Mouse (Mus musculus) MEL (cell line): ENCODE results near the gene Fgfr2. TPM values are rescaled to one million over a fixed set of nuclear protein-coding genes. Genes with fewer than 3 reads are reported as not detected.

Source experiments
- DNase-seq: peaks from one replicate; pipeline ENCODE4 v3.0.0; 2011; ENCODE audit warnings: low read depth, low spot score
- H3K27ac ChIP-seq: 2 replicates; pipeline ENCODE4 v1.5.1; 2012; ENCODE audit warnings: low read depth, mild to moderate bottlenecking, control low read depth, low read length, moderate library complexity; ENCODE audit not compliant: control insufficient read depth
- H3K27me3 ChIP-seq, 2 experiments: fragments of 150-350 bp in 1 of 2; sonication (generic) in 1 of 2; 2 replicates each; pipeline ENCODE4 v1.6.1; 2012; ENCODE audit warnings: low read length in 2 of 2, mild to moderate bottlenecking in 2 of 2, improper control_type of control experiment in 1 of 2, moderate library complexity in 1 of 2; ENCODE audit not compliant: insufficient read depth in 2 of 2, control insufficient read depth in 1 of 2
- H3K36me3 ChIP-seq, 2 experiments: 2 replicates each; pipeline ENCODE4 v1.6.1; 2012 to 2014; ENCODE audit warnings: low read length in 2 of 2, improper control_type of control experiment in 1 of 2, inconsistent platforms in 1 of 2, mild to moderate bottlenecking in 1 of 2; ENCODE audit not compliant: insufficient read depth in 2 of 2, control insufficient read depth in 1 of 2
- H3K4me1 ChIP-seq, 2 experiments: fragments of 150-350 bp in 1 of 2; sonication (generic) in 1 of 2; 2 replicates each; pipeline ENCODE4 v1.6.1; 2012; ENCODE audit warnings: low read length in 2 of 2, improper control_type of control experiment in 1 of 2, mild to moderate bottlenecking in 1 of 2; ENCODE audit not compliant: insufficient read depth in 2 of 2, control insufficient read depth in 1 of 2
- H3K4me3 ChIP-seq, 2 experiments: fragments of 150-350 bp in 1 of 2; sonication (generic) in 1 of 2; 2 replicates each; pipeline ENCODE4 v1.5.1; 2012; ENCODE audit warnings: low read depth in 2 of 2, low read length in 2 of 2, mild to moderate bottlenecking in 2 of 2, moderate library complexity in 2 of 2, control low read depth in 1 of 2, improper control_type of control experiment in 1 of 2; ENCODE audit not compliant: control insufficient read depth in 1 of 2, insufficient read depth in 1 of 2
- H3K79me2 ChIP-seq: 2 replicates; pipeline ENCODE4 v1.6.1; 2012; ENCODE audit warnings: mild to moderate bottlenecking, low read length, moderate library complexity; ENCODE audit not compliant: control insufficient read depth, poor library complexity, insufficient read depth
- H3K9ac ChIP-seq: 2 replicates; pipeline ENCODE4 v1.6.1; 2012; ENCODE audit warnings: low read depth, mild to moderate bottlenecking, control low read depth, low read length, moderate library complexity; ENCODE audit not compliant: control insufficient read depth, poor library complexity, severe bottlenecking
- H3K9me3 ChIP-seq: fragments of 150-350 bp; sonication (generic); replicated peaks from 2 replicates; pipeline ENCODE4 v1.6.1; 2012; ENCODE audit warnings: mild to moderate bottlenecking, low read length, improper control_type of control experiment, moderate library complexity; ENCODE audit not compliant: insufficient read depth
- CTCF ChIP-seq, 3 experiments: IDR thresholded peaks in 2 of 3; conservative IDR thresholded peaks in 1 of 3; 2 replicates each; pipeline ENCODE4 v1.5.1; 2011 to 2012; ENCODE audit warnings: low read length in 3 of 3, low read depth in 2 of 3, mild to moderate bottlenecking in 2 of 3, improper control_type of control experiment in 1 of 3, inconsistent platforms in 1 of 3, mixed read lengths in 1 of 3, moderate library complexity in 1 of 3; ENCODE audit not compliant: control insufficient read depth in 1 of 3, insufficient read depth in 1 of 3, poor library complexity in 1 of 3, severe bottlenecking in 1 of 3
- ELF1 ChIP-seq: IDR thresholded peaks from 2 replicates; pipeline ENCODE4 v1.6.1; 2014; ENCODE audit warnings: low read depth, mild to moderate bottlenecking, inconsistent platforms, low read length, improper control_type of control experiment, moderate library complexity
- EP300 ChIP-seq, 2 experiments: IDR thresholded peaks; 2 replicates each; pipeline ENCODE4 v1.6.1; 2011; ENCODE audit warnings: improper control_type of control experiment in 2 of 2, low read length in 2 of 2, low read depth in 1 of 2, mild to moderate bottlenecking in 1 of 2
- HCFC1 ChIP-seq: IDR thresholded peaks from 2 replicates; pipeline ENCODE4 v1.6.1; 2012; ENCODE audit warnings: low read depth, mild to moderate bottlenecking, inconsistent platforms, low read length, improper control_type of control experiment, moderate library complexity
- JUND ChIP-seq: IDR thresholded peaks from 2 replicates; pipeline ENCODE4 v1.6.1; 2011; ENCODE audit warnings: low read depth, mild to moderate bottlenecking, improper control_type of control experiment, low read length
- KAT2A ChIP-seq: conservative IDR thresholded peaks from 2 replicates; pipeline ENCODE4 v1.6.1; 2012; ENCODE audit warnings: low read depth, low read length, improper control_type of control experiment, inconsistent platforms
- MEF2A ChIP-seq: IDR thresholded peaks from 2 replicates; pipeline ENCODE4 v1.6.1; 2014; ENCODE audit warnings: low read depth, mild to moderate bottlenecking, inconsistent platforms, low read length, improper control_type of control experiment; ENCODE audit not compliant: poor library complexity, insufficient replicate concordance, severe bottlenecking; ENCODE audit errors: extremely low read depth
- MXI1 ChIP-seq: IDR thresholded peaks from 2 replicates; pipeline ENCODE4 v1.6.1; 2011; ENCODE audit warnings: mild to moderate bottlenecking, low read depth, low read length, improper control_type of control experiment
- NRF1 ChIP-seq: IDR thresholded peaks from 2 replicates; pipeline ENCODE4 v1.6.1; 2014; ENCODE audit warnings: low read depth, mild to moderate bottlenecking, inconsistent platforms, low read length, improper control_type of control experiment, moderate library complexity; ENCODE audit not compliant: poor library complexity, insufficient read depth, severe bottlenecking
- POLR2AphosphoS2 ChIP-seq: IDR thresholded peaks from 2 replicates; pipeline ENCODE4 v1.6.1; 2011; ENCODE audit warnings: low read length, improper control_type of control experiment
- RAD21 ChIP-seq: IDR thresholded peaks from 2 replicates; pipeline ENCODE4 v1.6.1; 2011; ENCODE audit warnings: mild to moderate bottlenecking, low read depth, low read length, improper control_type of control experiment
- RCOR1 ChIP-seq: IDR thresholded peaks from 2 replicates; pipeline ENCODE4 v1.6.1; 2012; ENCODE audit warnings: low read depth, mild to moderate bottlenecking, inconsistent platforms, low read length, improper control_type of control experiment
- SIN3A ChIP-seq: IDR thresholded peaks from 2 replicates; pipeline ENCODE4 v1.6.1; 2012; ENCODE audit warnings: low read length, improper control_type of control experiment, inconsistent platforms
- SMC3 ChIP-seq: IDR thresholded peaks from 2 replicates; pipeline ENCODE4 v1.6.1; 2011; ENCODE audit warnings: low read depth, low read length, improper control_type of control experiment
- TAL1 ChIP-seq: IDR thresholded peaks from 2 replicates; pipeline ENCODE4 v1.6.1; 2012; ENCODE audit warnings: mild to moderate bottlenecking, inconsistent platforms, low read length, moderate library complexity, mixed read lengths
- TCF12 ChIP-seq: IDR thresholded peaks from 2 replicates; pipeline ENCODE4 v1.6.1; 2014; ENCODE audit warnings: low read depth, mild to moderate bottlenecking, inconsistent platforms, low read length, improper control_type of control experiment, moderate library complexity
- UBTF ChIP-seq: IDR thresholded peaks from 2 replicates; pipeline ENCODE4 v1.6.1; 2012; ENCODE audit warnings: low read depth, mild to moderate bottlenecking, inconsistent platforms, low read length, improper control_type of control experiment, moderate library complexity, borderline replicate concordance; ENCODE audit not compliant: insufficient read depth
- USF1 ChIP-seq: IDR thresholded peaks from 2 replicates; pipeline ENCODE4 v1.6.1; 2014; ENCODE audit warnings: low read depth, mild to moderate bottlenecking, inconsistent platforms, low read length, improper control_type of control experiment, moderate library complexity
- USF2 ChIP-seq, 2 experiments: IDR thresholded peaks; 2 replicates each; pipeline ENCODE4 v1.6.1; 2011 to 2012; ENCODE audit warnings: improper control_type of control experiment in 2 of 2, low read length in 2 of 2, borderline replicate concordance in 1 of 2, inconsistent platforms in 1 of 2, low read depth in 1 of 2, mild to moderate bottlenecking in 1 of 2; ENCODE audit not compliant: insufficient read depth in 1 of 2
- ZC3H11A ChIP-seq: IDR thresholded peaks from 2 replicates; pipeline ENCODE4 v1.6.1; 2012; ENCODE audit warnings: low read depth, mild to moderate bottlenecking, inconsistent platforms, low read length, improper control_type of control experiment
- ZKSCAN1 ChIP-seq: IDR thresholded peaks from 2 replicates; pipeline ENCODE4 v1.6.1; 2012; ENCODE audit warnings: low read depth, mild to moderate bottlenecking, inconsistent platforms, low read length, improper control_type of control experiment, moderate library complexity
- polyA plus RNA-seq, 2 experiments: library from polyadenylated mRNA; stranded (reverse) in 1 of 2; unstranded in 1 of 2; fragments of >175 nt in 1 of 2; fragments of >200 nt in 1 of 2; gene quantifications; 2 replicates each; pipeline versions ENCODE4 v1.2.1 to v1.2.4; 2012; ENCODE audit warnings: low replicate concordance in 2 of 2, low read depth in 1 of 2; ENCODE audit not compliant: insufficient read length in 2 of 2, insufficient read depth in 1 of 2, missing spikeins in 1 of 2
- total RNA-seq: library from RNA; depleted of rRNA; stranded (reverse); fragments of 300-350 nt; gene quantifications from 2 replicates; pipeline ENCODE4 v1.2.3, GENCODE M21; 2012

Gene Fgfr2
- total and polyA plus RNA-seq, 3 experiments, result not detected

DNA sequence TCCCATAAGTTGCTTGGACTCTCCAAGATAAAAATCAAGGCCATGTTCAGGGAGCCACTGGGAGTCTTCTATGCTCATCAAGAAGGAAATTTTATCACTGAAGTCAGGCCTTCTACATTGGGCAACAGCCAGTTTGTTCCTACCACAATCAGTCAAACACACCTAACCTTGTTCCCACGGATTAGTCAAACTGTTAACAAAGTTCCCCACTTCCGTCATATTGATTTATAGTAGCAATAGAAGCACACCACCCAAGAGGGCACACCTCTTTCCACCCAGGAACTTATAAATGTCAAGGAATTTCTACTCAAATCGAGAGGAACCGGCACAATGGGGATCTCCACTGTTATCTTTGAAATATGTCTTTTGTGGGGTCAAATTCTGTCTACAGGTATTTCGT, 2091.4 kb downstream of the Fgfr2 start, which contains the start of gene Dmbt1:
Dmbt1 (plus strand) TSS at position 299 of the 400 bp plus-strand sequence.
- H3K79me2 ChIP-seq, result no peaks in the 10 kb centered on the region
- no peak for DNase-seq
- no peaks in the 10 kb centered on the region for H3K9me3 ChIP-seq
- no peaks in the 10 kb centered on the region for H3K4me1 ChIP-seq
- H3K27me3 ChIP-seq, result no peaks in the 10 kb centered on the region
- H3K4me3 ChIP-seq, result no peak within 1 kb of the TSS
- no peaks in the 10 kb centered on the region for H3K36me3 ChIP-seq
- H3K27ac ChIP-seq, result no peak within 1 kb of the TSS
- TF ChIP-seq MXI1, result no peak
- TF ChIP-seq RCOR1, result no peak
- TF ChIP-seq ZKSCAN1, result no peak
- no peak for TF ChIP-seq USF1
- no peak for TF ChIP-seq TAL1
- no peak within 1 kb of the TSS for H3K9ac ChIP-seq

DNA sequence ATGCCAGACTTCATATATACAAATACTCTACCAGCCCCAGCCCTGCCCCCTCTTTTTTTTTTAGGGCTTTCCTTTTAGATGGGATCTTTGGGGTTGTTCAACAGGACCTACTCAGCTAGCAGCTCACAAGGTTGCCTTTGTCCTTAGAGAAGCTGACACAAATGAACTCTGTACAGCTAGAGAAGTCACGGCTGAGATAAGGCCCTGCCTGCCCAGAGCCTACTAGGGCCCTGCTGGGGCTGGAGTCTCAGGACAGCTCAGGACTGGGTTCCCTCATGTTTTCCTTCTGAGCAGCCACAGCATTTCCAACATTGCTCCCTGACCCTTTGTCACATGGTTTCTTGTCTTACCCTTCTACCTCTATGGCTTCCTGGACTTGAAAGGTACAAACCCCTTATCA, 2095.6 kb downstream of the Fgfr2 start:
- Histone ChIP-seq H3K9me3 (no peaks in the 10 kb centered on the region), H3K27ac (no peak overlapping the region), H3K27me3 (no peaks in the 10 kb centered on the region), H3K4me1 (no peaks in the 10 kb centered on the region), H3K36me3 (no peaks in the 10 kb centered on the region), H3K79me2 (no peaks in the 10 kb centered on the region), H3K9ac (no peak overlapping the region), H3K4me3 (no peak overlapping the region)
- no peak for TF ChIP-seq UBTF
- TF ChIP-seq RAD21, result no peak
- TF ChIP-seq KAT2A, result no peak
- DNase-seq, result no peak

DNA sequence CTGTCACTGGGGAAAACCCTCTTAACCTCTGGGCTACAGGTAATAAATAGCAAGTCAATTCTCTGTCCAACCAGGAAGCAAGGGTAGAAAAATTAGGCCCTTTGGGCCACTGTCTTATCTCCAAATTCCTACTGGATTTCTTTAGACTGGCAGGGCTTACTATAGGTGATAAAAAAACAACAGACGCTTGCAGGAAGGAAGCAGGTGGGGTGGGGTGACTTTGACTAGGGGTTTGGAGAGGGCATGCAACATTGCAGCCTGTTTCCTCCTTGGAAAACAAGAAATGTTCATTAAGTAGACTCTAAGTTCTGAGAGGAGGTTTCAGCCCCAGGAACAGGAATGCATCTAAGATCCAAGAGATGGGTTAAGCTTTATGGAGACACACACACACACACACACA, 2098.3 kb downstream of the Fgfr2 start:
- H3K79me2 ChIP-seq, result no peaks in the 10 kb centered on the region
- H3K27me3 ChIP-seq, result no peaks in the 10 kb centered on the region
- H3K36me3 ChIP-seq, result no peaks in the 10 kb centered on the region
- no peak overlapping the region for H3K4me3 ChIP-seq
- no peak overlapping the region for H3K9ac ChIP-seq
- no peak for DNase-seq
- H3K27ac ChIP-seq, result no peak overlapping the region
- no peaks in the 10 kb centered on the region for H3K9me3 ChIP-seq
- no peak for TF ChIP-seq EP300 (IDR thresholded peaks at IDR 0.05; ENCODE audit: low read depth in 1 of 2, low read length in 2 of 2)
- TF ChIP-seq CTCF (IDR thresholded peaks at IDR 0.05 in 2 of 3, conservative IDR thresholded peaks at IDR 0.05 in 1 of 3; ENCODE audit: control insufficient read depth in 1 of 3, insufficient read depth in 1 of 3, low read depth in 2 of 3, low read length in 3 of 3, poor library complexity in 1 of 3, severe bottlenecking in 1 of 3), result no peak
- no peak for TF ChIP-seq JUND
- no peak for TF ChIP-seq HCFC1
- TF ChIP-seq SMC3, result no peak
- TF ChIP-seq ELF1, result no peak
- TF ChIP-seq TAL1, result no peak
- no peak for TF ChIP-seq POLR2AphosphoS2
- no peak for TF ChIP-seq ZC3H11A
- no peak for TF ChIP-seq UBTF
- TF ChIP-seq SIN3A, result no peak
- no peak for TF ChIP-seq TCF12
- no peak for TF ChIP-seq MEF2A
- no peak for TF ChIP-seq NRF1
- no peak for TF ChIP-seq USF2 (IDR thresholded peaks at IDR 0.05; ENCODE audit: borderline replicate concordance in 1 of 2, insufficient read depth in 1 of 2, low read depth in 1 of 2, low read length in 2 of 2)
- TF ChIP-seq, all 39 proteins: peak for 0
- no peaks in the 10 kb centered on the region for H3K4me1 ChIP-seq
